ENCODE assay signal across 9 mouse cellular contexts in genomic region chr10:68908236-68908635, GRCm38 (mm10).
DNase-seq lines count a peak whose midpoint lies in the region; ATAC-seq and TF ChIP-seq lines count a peak whose summit lies in the region.
"Had no signal": no experiment of that assay in that cellular context is flagged by ENCODE, and none has a peak within 500 bp of the region (broad histone marks: within the 10 kb centered on the region; RNA-seq: fewer than 3 reads in every experiment).

No protein-coding gene starts in this region.

- H3K27ac ChIP-seq in liver, embryonic 12.5 days: no peak overlapping the region
- no peak overlapping the region for H3K27ac ChIP-seq in forebrain, embryonic 15.5 days (replicated peaks)
- no peak overlapping the region for H3K27ac ChIP-seq in limb, embryonic 14.5 days (replicated peaks; ENCODE audit: low read depth, low read length)

- ATAC-seq in liver, embryonic 12.5 days: no peak
- peak; percentile 47; the same call in 1 of the 2 replicates for ATAC-seq in forebrain, embryonic 15.5 days (replicated peaks)
- ATAC-seq in inflammation-experienced regulatory T-cells, adult 6 months: peak; percentile 74
- ATAC-seq in limb, embryonic 14.5 days (ENCODE audit: low FRiP score, low read depth): no peak

- H3K36me3 ChIP-seq in liver, embryonic 12.5 days: no peaks in the 10 kb centered on the region
- no peaks in the 10 kb centered on the region for H3K36me3 ChIP-seq in forebrain, embryonic 15.5 days
- H3K36me3 ChIP-seq in limb, embryonic 14.5 days (ENCODE audit: control insufficient read depth, insufficient read depth, low read length): no peaks in the 10 kb centered on the region
- H3K36me3 ChIP-seq: midbrain, embryonic 12.5 days had no signal

- TF ChIP-seq POLR2A in limb, embryonic 14.5 days (IDR thresholded peaks at IDR 0.05; ENCODE audit: borderline replicate concordance, extremely low read depth, insufficient read depth, insufficient read length): no peak

- H3K9me3 ChIP-seq in liver, embryonic 12.5 days (replicated peaks): no peaks in the 10 kb centered on the region
- no peaks in the 10 kb centered on the region for H3K9me3 ChIP-seq in forebrain, embryonic 15.5 days
- H3K9me3 ChIP-seq in limb, embryonic 14.5 days (ENCODE audit: control insufficient read depth, low read length): no peaks in the 10 kb centered on the region
- H3K9me3 ChIP-seq: midbrain, embryonic 12.5 days had no signal

- no peaks in the 10 kb centered on the region for H3K27me3 ChIP-seq in liver, embryonic 12.5 days (replicated peaks)
- H3K27me3 ChIP-seq in forebrain, embryonic 15.5 days: no peaks in the 10 kb centered on the region
- no peaks in the 10 kb centered on the region for H3K27me3 ChIP-seq in limb, embryonic 14.5 days (ENCODE audit: control insufficient read depth, insufficient read depth, low read length)
- H3K27me3 ChIP-seq: midbrain, embryonic 12.5 days had no signal

- 18% methylated on average over 5 of the region's 5 CpGs for WGBS in liver, embryonic 12.5 days (ENCODE audit: insufficient replicate concordance)
- 13% methylated on average over 5 of the region's 5 CpGs for WGBS in forebrain, embryonic 15.5 days
- WGBS in limb, embryonic 14.5 days: 26% methylated on average over 5 of the region's 5 CpGs

- H3K9ac ChIP-seq in liver, embryonic 12.5 days: no peak overlapping the region
- H3K9ac ChIP-seq in forebrain, embryonic 15.5 days (replicated peaks): no peak overlapping the region
- H3K9ac ChIP-seq in limb, embryonic 14.5 days (ENCODE audit: low read depth, low read length, severe bottlenecking): no peak overlapping the region
- H3K9ac ChIP-seq: midbrain, embryonic 12.5 days had no signal

- H3K4me1 ChIP-seq in liver, embryonic 12.5 days: no peaks in the 10 kb centered on the region
- peaks cover 12% of the 10 kb centered on the region for H3K4me1 ChIP-seq in forebrain, embryonic 15.5 days
- H3K4me1 ChIP-seq in limb, embryonic 14.5 days (ENCODE audit: control insufficient read depth, insufficient read depth, low read length): no peaks in the 10 kb centered on the region

- H3K4me3 ChIP-seq in liver, embryonic 12.5 days: no peak overlapping the region
- H3K4me3 ChIP-seq in forebrain, embryonic 15.5 days: no peak overlapping the region
- no peak overlapping the region for H3K4me3 ChIP-seq in limb, embryonic 14.5 days (replicated peaks; ENCODE audit: low read length)
- H3K4me3 ChIP-seq: midbrain, embryonic 12.5 days had no signal

- no peak overlapping the region for H3K4me2 ChIP-seq in liver, embryonic 12.5 days
- no peak overlapping the region for H3K4me2 ChIP-seq in forebrain, embryonic 15.5 days (replicated peaks)
- H3K4me2 ChIP-seq in limb, embryonic 14.5 days (replicated peaks; ENCODE audit: low read depth, low read length, severe bottlenecking): no peak overlapping the region

- peak; percentile 50 for DNase-seq in liver
- peak; percentile 8 for DNase-seq in c-Kit-negative CD71-positive TER-119-positive erythroid progenitor cells, embryonic 14.5 days (ENCODE audit: low read depth, low spot score)
- DNase-seq in limb, embryonic 14.5 days (ENCODE audit: low spot score): peak; percentile 81
- DNase-seq in retina, adult 2 months (ENCODE audit: low read depth, low spot score): peak; percentile 47
- DNase-seq in urinary bladder, postnatal 25 days (ENCODE audit: low spot score): peak; percentile 66

Comparison
In these comparisons a context has a peak if more than half of its experiments do, and no peak if none do; other contexts are left out.
1. DNase-seq: peak in every context shown above with its lines; median percentile 81 in limb, embryonic 14.5 days; 66 in urinary bladder, postnatal 25 days; 50 in liver; 47 in retina, adult 2 months; 8 in c-Kit-negative CD71-positive TER-119-positive erythroid progenitor cells, embryonic 14.5 days.
2. ATAC-seq: peak in forebrain, embryonic 15.5 days (single experiment) and inflammation-experienced regulatory T-cells, adult 6 months (single experiment); none in liver, embryonic 12.5 days (single experiment) and limb, embryonic 14.5 days (single experiment).